Mouse (Mus musculus): ENCODE data around the gene Zfp324.

The Zfp324 gene

GRCm38 (mm10) chr7:12966104-12966845, 637 bp downstream of the Zfp324 start:
- DNase-seq (ENCODE audit: extremely low spot score, low read depth, low spot score): no peak

- DNase-seq (ENCODE audit: extremely low spot score, low read depth, low spot score): no peak
These were observed 5.3 kb downstream of the Zfp324 start for GRCm38 (mm10) chr7:12970906-12971305.

GRCm38 (mm10) chr7:12977682-12978389, 12.2 kb downstream of the Zfp324 start, which contains the start of gene Zfp446:
Gene Zfp446, plus strand, starts transcription at chr7:12977848.
- peak; percentile 89 for DNase-seq (ENCODE audit: extremely low spot score, low read depth, low spot score)

GRCm38 (mm10) chr7:12978931-12979722, 13.5 kb downstream of the Zfp324 start:
- no peak for DNase-seq (ENCODE audit: extremely low spot score, low read depth, low spot score)

- no peak for DNase-seq (ENCODE audit: extremely low spot score, low read depth, low spot score)
These were observed 14.1 kb downstream of the Zfp324 start for GRCm38 (mm10) chr7:12979776-12980175.

GRCm38 (mm10) chr7:12980291-12980690, 14.7 kb downstream of the Zfp324 start:
- DNase-seq (ENCODE audit: extremely low spot score, low read depth, low spot score): no peak

- DNase-seq (ENCODE audit: extremely low spot score, low read depth, low spot score): no peak
These were observed 20.1 kb downstream of the Zfp324 start for GRCm38 (mm10) chr7:12985724-12986123.

- no peak for DNase-seq (ENCODE audit: extremely low spot score, low read depth, low spot score)
These were observed 21.3 kb downstream of the Zfp324 start for GRCm38 (mm10) chr7:12986906-12987305.

- DNase-seq (ENCODE audit: extremely low spot score, low read depth, low spot score): no peak
These were observed 22.0 kb downstream of the Zfp324 start for GRCm38 (mm10) chr7:12987409-12988189.

GRCm38 (mm10) chr7:12992222-12992621, 26.6 kb downstream of the Zfp324 start:
- no peak for DNase-seq (ENCODE audit: extremely low spot score, low read depth, low spot score)

GRCm38 (mm10) chr7:12993148-12993547, 27.5 kb downstream of the Zfp324 start:
- no peak for DNase-seq (ENCODE audit: extremely low spot score, low read depth, low spot score)

- DNase-seq (ENCODE audit: extremely low spot score, low read depth, low spot score): no peak
These were observed 30.2 kb downstream of the Zfp324 start for GRCm38 (mm10) chr7:12995862-12996261.

GRCm38 (mm10) chr7:12997230-12997629, 31.6 kb downstream of the Zfp324 start:
- DNase-seq (ENCODE audit: extremely low spot score, low read depth, low spot score): no peak

- DNase-seq (ENCODE audit: extremely low spot score, low read depth, low spot score): no peak
These were observed 32.4 kb downstream of the Zfp324 start, which contains the start of gene Slc27a5 for GRCm38 (mm10) chr7:12998053-12998452. Gene Slc27a5, minus strand, starts transcription at chr7:12998192.

GRCm38 (mm10) chr7:12998851-12999250, 33.2 kb downstream of the Zfp324 start, which contains the start of gene Trim28:
Gene Trim28, plus strand, starts transcription at chr7:12999114.
- DNase-seq (ENCODE audit: extremely low spot score, low read depth, low spot score): no peak

GRCm38 (mm10) chr7:13001584-13001983, 35.9 kb downstream of the Zfp324 start:
- no peak for DNase-seq (ENCODE audit: extremely low spot score, low read depth, low spot score)

GRCm38 (mm10) chr7:13003380-13003779, 37.7 kb downstream of the Zfp324 start:
- DNase-seq (ENCODE audit: extremely low spot score, low read depth, low spot score): no peak

- no peak for DNase-seq (ENCODE audit: extremely low spot score, low read depth, low spot score)
These were observed 40.4 kb downstream of the Zfp324 start for GRCm38 (mm10) chr7:13006011-13006410.

GRCm38 (mm10) chr7:13006531-13006930, 40.9 kb downstream of the Zfp324 start:
- no peak for DNase-seq (ENCODE audit: extremely low spot score, low read depth, low spot score)

- DNase-seq (ENCODE audit: extremely low spot score, low read depth, low spot score): no peak
These were observed 41.9 kb downstream of the Zfp324 start for GRCm38 (mm10) chr7:13007341-13008092.
